Mouse (Mus musculus) v-Abl transformed pro-B cells (cell line): ENCODE measurements at regions not wholly inside any gene's neighbourhood (a gene's known extent, or its start where the extent isn't known, plus 50 kb on each side); places are given as distances from the start of the nearest gene placed in this dataset.

Source experiments
- in situ Hi-C, 2 experiments: fragments of 400-800 bp; cut with MboI; formaldehyde crosslinking; loops; one replicate each; pipeline ENCODE4 v1.15.1; 2025; ENCODE audit not compliant: unreplicated experiment in 2 of 2

- in situ Hi-C loops: loop anchor here in 1 of 2 experiments (10.0 kb wide), 1 partner anchor 128 kb away; no protein-coding TSS in a partner anchor
These were observed 80.6 kb upstream of the Dph5 start for GRCm38 (mm10) chr3:115807032-115807431.

GRCm38 (mm10) chr3:115815168-115815567 is 72.5 kb upstream of the Dph5 start:
- in situ Hi-C loops: no loop called here

GRCm38 (mm10) chr3:115815571-115816156 is 72.0 kb upstream of the Dph5 start:
- in situ Hi-C loops: no loop called here

- in situ Hi-C loops: no loop called here
These were observed 71.1 kb upstream of the Dph5 start for GRCm38 (mm10) chr3:115816328-115817160.

- in situ Hi-C loops: no loop called here
These were observed 69.9 kb upstream of the Dph5 start for GRCm38 (mm10) chr3:115817771-115818170.

GRCm38 (mm10) chr3:115818734-115819133 is 68.9 kb upstream of the Dph5 start:
- in situ Hi-C loops: no loop called here

GRCm38 (mm10) chr3:115819401-115820138 is 68.1 kb upstream of the Dph5 start:
- in situ Hi-C loops: no loop called here

GRCm38 (mm10) chr3:115820139-115820481 is 67.5 kb upstream of the Dph5 start:
- in situ Hi-C loops: no loop called here

GRCm38 (mm10) chr3:115821627-115822026 is 66.0 kb upstream of the Dph5 start:
- in situ Hi-C loops: no loop called here

GRCm38 (mm10) chr3:115822491-115822890 is 65.1 kb upstream of the Dph5 start:
- in situ Hi-C loops: no loop called here

- in situ Hi-C loops: no loop called here
These were observed 63.9 kb upstream of the Dph5 start for GRCm38 (mm10) chr3:115823741-115824140.

- in situ Hi-C loops: no loop called here
These were observed 62.8 kb upstream of the Dph5 start for GRCm38 (mm10) chr3:115824792-115825191.

- in situ Hi-C loops: no loop called here
These were observed 52.3 kb upstream of the Dph5 start for GRCm38 (mm10) chr3:115835381-115835780.

GRCm38 (mm10) chr3:115837617-115838216 is 49.9 kb upstream of the Dph5 start:
- in situ Hi-C loops: no loop called here
